Mouse (Mus musculus) CD4-positive, CD25-positive, alpha-beta regulatory T cell, adult 4 months (primary cell): ENCODE measurements around the gene Agxt. TPM values are rescaled to one million over a fixed set of nuclear protein-coding genes. Genes with fewer than 3 reads are reported as not detected.
A peak's percentile ranks its signal among the peaks of the same experiment; 100 is the strongest.

Experiments used
- ATAC-seq: one replicate; pipeline ENCODE4 v1.8.0; 2017
- polyA plus RNA-seq, 2 experiments: library from polyadenylated mRNA; unstranded; fragments of 100-300 nt; shearing (Covaris generic); gene quantifications; one replicate each; pipeline ENCODE4 v1.2.1; 2017

Agxt gene
- polyA plus RNA-seq, 2 experiments from 2014 or later, result not detected

- no peak for ATAC-seq
Observed at GRCm38 (mm10) chr1:93150907-93151661, 16.0 kb downstream of the Agxt start.

DNA sequence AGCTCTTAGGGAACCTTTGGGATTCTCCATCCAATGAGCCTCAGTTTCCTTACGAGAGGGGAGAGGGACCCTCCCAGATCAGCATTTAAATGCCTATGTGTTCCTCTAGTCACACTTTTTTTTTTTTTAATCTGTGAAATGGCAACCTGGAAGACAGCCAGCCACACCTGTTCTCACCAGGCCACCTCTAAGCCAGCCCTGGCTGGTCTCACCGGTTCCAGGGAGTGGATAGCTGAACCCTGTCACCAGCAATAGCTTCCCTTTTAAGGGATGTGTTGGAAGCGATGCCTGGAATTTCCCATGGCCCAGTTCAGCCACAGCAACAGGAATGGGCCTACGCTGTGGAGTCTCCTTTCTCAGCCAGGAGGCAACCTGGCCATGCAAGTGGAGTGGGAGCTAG lies 22.5 kb downstream of the Agxt start:
- ATAC-seq, result no peak

DNA sequence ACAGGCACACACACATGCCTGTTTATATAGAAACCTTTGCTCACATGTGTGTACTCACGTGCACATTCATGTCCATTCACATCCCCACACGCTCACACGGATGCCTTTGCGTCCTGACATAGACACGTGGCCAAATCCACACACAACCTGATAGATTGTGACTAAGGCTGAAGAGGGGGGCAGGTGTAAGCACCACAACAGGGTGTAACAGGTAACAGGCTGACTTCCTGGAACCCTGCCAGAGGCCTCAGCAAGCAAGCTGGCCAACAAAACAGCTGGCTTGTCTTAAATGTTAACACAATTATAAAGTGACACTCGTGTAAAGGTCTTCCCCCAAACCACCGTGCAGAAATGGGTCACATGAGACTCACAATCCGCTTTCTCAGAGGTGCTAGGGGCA lies 23.9 kb downstream of the Agxt start:
- no peak for ATAC-seq

DNA sequence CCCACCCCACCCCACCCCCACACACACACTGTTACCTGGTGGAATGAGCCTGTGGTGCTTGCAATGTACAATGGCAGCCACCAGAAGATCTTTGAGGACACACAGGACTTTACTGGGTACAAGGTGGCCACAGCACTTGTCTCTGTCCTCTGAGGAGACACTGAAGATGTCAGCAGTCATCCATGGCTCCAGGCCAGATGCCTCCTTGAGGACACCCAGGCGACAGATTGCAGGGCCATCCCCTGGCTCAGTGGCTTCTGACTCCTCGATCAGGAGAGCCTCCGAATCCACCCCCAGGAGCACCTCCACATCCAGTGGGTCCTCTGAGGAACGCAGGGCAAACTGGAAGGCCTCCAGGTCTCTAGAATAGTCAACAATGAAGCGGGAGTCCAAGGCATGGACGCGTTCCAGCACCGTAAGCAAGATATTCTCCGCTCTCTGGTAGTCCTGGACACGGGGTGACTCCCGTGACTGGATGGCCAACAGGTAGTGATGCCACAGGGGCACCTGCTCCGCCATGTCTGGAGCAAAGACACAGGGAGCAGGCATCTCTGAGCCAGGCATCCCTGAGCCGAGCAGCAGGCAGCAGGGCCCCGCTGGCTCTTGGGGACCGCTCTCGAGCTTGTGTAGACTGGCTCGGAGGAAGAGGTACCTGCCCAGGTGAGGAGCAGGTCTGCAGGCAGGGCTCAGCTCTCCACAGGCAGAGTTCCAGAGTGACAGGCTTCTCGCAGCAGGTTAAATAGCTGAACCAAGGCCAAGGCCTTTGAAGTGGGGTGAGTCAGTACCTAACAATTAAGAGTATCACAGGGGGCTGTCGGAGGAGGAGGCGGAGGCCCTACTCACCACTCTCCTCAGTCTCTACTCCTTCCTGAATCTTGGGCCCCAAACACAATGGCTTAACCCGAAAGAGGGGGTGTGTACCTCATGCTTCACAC lies 24.8 kb downstream of the Agxt start:
- ATAC-seq, result no peak

- no peak for ATAC-seq
Observed at GRCm38 (mm10) chr1:93160501-93161133, 25.6 kb downstream of the Agxt start, which contains the start of gene 2310007B03Rik. 2310007B03Rik (minus strand) TSS chr1:93160948.

GRCm38 (mm10) chr1:93161350-93161749 lies 26.3 kb downstream of the Agxt start:
- ATAC-seq, result no peak

GRCm38 (mm10) chr1:93161921-93162320 lies 26.9 kb downstream of the Agxt start:
- ATAC-seq, result no peak

DNA sequence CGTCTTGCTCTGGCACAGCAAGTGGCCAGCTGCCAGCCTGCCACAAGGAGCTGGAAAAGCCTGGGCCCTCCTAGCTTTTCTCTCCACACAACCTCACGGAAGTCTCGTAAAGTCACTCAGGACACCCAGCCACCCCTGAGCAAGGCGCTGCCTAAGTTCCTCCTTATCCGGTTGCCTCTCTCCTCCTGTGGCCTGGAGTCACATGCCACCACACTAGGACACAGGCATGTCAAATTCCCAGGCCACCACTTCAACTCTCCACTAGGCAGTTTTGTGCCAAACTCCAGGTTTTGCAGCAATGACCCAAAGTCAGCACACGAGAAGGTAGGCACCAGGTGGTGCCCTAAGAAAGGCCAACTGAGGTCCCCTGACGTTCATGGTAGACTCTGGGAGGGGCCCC lies 27.5 kb downstream of the Agxt start:
- no peak for ATAC-seq

DNA sequence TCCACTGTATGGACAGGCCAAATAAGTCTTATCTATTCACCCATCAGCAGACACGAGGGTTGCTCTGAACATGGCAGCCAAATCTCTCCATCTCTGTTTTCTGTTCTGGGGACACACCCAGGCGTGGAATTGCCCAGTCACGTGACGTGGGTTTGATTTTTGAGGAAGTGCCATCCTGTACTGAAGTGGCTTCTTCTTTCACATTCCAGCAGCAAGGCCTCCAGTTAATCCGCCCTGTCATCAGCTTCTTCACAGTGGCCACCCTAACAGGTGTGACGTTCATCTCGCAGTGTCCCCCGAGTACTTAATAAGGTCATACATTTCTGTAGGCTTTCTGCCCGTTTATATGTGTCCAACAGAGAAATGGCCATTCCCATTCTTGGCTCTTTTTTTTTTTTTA lies 30.4 kb downstream of the Agxt start:
- no peak for ATAC-seq

- no peak for ATAC-seq
Observed at GRCm38 (mm10) chr1:93166346-93167079, 31.5 kb downstream of the Agxt start.

DNA sequence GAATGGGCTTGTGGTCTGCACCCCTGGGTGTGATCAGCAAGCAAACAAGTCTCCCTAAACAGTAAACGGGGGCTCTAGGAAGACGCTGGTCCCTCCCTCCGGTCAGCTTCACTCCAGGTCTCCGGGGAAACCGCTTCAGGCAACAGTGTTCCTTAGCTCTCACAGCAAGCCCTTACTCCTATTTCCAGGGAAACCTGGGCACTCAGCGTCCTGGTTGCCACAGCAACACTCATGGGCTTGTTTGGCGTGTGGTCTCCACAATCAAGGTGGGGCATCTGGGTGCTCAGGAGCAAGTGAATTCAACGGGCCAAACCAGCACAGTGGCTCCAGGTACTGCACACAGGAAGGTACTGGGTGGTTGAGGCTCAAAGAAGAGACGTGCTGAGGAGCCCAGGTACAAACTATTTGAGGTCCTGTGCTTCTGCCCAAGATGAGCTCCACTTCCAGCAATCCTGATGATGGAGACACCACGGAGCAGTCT lies 33.3 kb downstream of the Agxt start, which contains the start of gene Crocc2:
Gene Crocc2 (plus strand): TSS at position 431 of the 481 bp plus-strand sequence.
- ATAC-seq, result no peak

DNA sequence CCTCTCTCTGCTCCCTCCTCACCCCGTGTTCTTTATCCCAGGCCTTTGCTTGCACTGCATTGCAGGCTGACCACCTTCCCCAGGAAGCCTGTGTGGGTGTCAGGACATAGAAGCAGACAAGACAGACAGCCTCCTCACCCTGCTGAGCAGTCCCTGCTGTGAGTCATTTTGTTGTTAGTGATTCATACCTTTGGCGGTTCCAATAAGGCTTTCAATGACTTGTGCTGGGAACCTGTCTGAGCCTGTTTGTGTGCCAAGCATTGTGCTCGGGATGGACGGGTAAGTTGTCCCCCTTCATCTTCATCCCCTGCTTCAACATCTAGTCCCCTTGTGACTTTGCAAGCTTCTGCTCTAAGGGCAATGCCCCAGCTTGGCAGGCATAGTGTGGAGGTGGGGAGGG lies 38.6 kb downstream of the Agxt start:
- ATAC-seq, result no peak

DNA sequence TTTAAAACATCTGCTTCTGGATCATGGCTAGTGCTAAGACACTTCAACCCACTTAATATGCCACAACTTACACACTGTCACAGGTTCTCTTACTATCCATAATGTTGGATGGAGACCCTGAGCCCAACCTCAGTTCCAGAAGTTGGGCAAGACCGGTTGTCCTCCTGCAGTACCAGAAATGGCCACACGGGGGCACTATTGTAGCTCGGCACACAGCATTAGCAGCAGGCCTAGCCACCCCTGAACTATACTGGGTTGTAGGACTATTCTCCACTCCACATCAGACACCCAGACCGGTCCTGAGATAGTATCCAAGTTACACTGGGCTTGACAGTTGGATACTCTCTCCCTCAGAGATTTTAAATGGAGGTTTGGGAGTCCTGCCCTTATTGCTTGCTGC lies 39.4 kb downstream of the Agxt start:
- ATAC-seq, result peak; percentile 53

DNA sequence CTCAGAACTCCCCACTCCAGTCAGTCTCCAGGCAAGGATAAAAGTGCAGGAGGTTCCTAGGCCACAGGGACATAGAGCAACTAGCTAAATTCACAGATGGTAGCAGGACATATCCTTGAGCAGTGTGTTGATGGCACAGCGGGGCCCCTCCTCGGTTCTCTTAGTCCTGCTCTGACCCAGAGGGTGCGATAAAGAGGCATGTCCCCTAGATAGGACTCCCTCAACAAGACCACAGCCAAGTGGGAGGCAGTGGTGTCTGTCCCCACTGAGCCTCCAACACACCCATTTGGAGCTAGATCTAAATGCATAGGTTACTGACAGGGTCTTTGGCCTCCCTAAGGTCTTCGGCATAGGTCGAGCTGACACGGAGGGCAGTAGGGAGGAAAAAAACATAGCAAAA lies 40.8 kb downstream of the Agxt start:
- ATAC-seq, result no peak

- ATAC-seq, result no peak
Observed at GRCm38 (mm10) chr1:93176525-93177332, 41.7 kb downstream of the Agxt start.

DNA sequence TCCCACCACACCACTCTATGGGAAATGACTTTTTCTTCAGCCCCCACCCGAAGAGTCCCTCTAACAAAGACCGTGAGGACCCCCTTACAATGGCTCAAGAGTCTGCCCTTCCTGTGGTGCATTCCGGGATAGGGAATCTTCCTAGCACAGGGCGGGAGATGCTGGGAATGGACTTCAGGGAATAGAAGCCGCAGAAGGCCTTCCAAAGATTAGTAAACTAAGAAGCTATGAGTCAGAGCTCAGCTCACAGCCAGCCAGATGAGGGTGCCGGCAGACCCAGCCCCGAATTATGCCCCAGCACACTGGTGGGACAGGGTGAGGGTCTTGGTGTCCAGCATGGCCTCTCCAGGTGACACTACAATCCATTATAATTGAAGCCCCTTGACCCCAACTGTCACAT lies 47.2 kb downstream of the Agxt start:
- ATAC-seq, result no peak

GRCm38 (mm10) chr1:93184071-93184828 lies 49.2 kb downstream of the Agxt start:
- ATAC-seq, result no peak

GRCm38 (mm10) chr1:93190726-93191305 lies 55.8 kb downstream of the Agxt start:
- ATAC-seq, result no peak

- ATAC-seq, result no peak
Observed at GRCm38 (mm10) chr1:93194961-93195360, 59.9 kb downstream of the Agxt start.
